Mouse (Mus musculus) testis, postnatal 14 days (tissue): Measurements from ENCODE around the gene Prap1.
"Not testable (repeated sequence)": the region's sequence is repeated elsewhere in the genome, so short reads cannot be mapped to it uniquely, and the experiment has no call there.

Experiments used
- DNase-seq: peaks from one replicate; pipeline ENCODE4 v3.0.0; 2021; ENCODE audit warnings: low spot score

The Prap1 gene

DNA sequence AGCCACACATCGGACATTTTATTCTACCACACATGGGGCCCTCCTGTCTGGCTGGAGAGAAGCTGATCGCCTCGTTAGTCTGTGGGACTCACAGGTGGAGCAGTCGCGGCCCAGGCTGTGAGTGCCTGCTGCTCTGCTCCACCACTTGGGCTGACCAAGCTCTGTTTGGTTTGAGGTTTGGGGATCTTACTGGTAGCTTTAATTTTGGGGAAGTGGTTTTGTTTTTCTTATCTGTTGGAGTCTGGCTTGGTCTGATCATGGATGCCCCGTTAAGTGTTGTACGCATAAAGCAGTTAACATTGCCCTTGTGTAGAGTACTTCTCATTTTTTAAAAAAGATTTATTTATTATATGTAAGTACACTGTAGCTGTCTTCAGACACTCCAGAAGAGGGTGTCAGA lies 40.8 kb downstream of the Prap1 start:
- DNase-seq = not testable (repeated sequence)

DNA sequence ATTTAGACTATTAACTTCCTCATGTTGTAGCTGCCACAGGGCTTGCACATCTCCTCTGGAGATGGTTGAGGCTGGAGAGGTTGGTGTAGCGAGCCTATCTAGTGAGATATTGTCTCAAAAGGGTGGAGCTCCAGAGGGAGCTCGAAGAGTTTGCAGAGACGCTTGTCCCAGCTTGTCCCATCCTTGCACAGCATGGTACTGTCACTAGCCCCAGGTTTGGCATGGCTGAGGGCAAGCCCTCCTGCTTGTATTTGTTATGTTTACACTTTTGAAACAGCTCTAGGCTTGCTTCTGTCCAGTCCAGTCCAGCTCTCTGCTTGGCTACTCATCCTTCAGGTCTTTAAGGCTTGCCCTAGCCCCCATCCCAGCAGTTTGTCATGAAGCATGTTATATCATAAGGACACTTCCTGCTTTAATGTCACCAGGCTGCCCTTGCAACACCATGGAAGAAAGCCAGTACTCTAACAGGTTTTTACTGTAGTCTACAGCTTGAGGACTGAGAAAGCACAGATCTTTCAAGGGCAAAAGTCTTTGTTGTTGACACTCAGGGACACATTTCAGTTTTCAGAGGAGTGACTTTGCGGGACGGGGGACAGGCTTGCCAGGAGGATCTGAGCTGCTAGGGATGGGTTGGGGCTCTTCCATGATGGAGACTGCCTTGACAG lies 42.0 kb downstream of the Prap1 start:
- no peak for DNase-seq

DNA sequence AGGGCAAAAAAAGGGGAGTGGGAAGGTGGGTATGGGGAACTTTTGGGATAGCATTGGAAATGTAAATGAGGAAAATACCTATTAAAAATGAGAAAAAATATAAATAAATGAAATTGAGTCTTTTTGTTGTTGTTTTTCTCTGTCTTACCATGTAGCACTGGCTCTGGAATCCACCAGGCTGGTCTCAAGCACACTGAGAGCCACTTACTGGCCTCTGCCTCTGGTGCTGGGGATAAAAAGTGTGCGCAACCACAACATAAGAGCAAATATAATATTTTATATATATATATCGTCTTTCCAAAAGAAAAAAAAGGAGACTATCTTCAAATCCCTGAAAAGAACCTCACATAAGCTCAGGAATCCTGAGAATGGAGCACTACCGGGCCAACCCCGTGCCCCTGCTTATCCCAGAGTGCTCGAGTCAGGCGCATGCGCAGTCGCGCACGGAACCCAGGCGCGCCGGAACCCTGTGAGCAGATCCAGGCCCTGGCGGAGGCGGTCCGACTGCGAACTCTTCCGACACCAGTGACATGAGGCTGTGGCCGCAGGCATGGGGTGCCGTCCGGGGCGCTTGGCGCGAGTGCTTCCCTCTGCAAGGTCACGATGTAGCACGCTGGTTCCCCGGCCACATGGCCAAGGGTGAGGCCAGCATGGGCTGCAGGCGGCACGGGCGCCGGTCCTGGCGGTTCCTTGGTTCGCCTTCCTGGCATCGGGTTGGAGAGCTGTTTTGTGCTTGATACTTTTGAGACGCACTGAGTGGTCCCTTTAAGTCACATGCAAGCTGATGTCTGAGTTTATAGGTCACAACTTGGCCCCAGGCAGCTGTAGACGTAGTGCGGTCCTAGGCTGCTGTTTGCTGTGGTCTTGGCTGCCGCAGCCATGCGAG lies 44.2 kb downstream of the Prap1 start, which contains the start of gene Mtg1:
Gene Mtg1, plus strand, starts transcription at position 430 of the 886 bp plus-strand sequence.
- DNase-seq = peak; percentile 92

DNA sequence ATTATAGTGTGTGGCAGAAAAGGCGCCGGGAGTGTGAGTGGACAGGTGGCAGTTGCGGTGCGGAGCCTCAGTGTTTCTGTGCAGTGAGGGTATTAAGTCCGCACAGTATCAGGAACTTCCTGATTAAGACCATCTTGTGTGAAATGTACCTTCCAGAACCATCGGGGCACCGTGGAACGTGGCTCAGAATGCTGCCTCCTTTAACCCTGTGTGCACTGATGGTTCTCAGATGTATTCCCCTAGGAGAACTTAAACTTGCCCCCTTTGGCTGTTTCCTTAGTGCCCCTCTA lies 44.8 kb downstream of the Prap1 start:
- DNase-seq = no peak

GRCm38 (mm10) chr7:140141350-140141749 lies 48.2 kb downstream of the Prap1 start:
- no peak for DNase-seq

GRCm38 (mm10) chr7:140144550-140144949 lies 51.4 kb downstream of the Prap1 start:
- no peak for DNase-seq
